Mouse (Mus musculus) kidney, postnatal 10 days (tissue): ENCODE measurements at regions not wholly inside any gene's neighbourhood (a gene's known extent, or its start where the extent isn't known, plus 50 kb on each side); places are given as distances from the start of the nearest gene placed in this dataset.

Experiments used
- DNase-seq: peaks from one replicate; pipeline ENCODE4 v3.0.0; 2021; ENCODE audit warnings: mixed read lengths

- DNase-seq: peak; percentile 21
These were observed 73.1 kb downstream of the Olfr444 start for GRCm38 (mm10) chr6:43021967-43022366.
